Mouse (Mus musculus) ES-E14 (cell line): ENCODE measurements around the gene Scn1a.

ENCODE experiments used
- CHD2 ChIP-seq: IDR thresholded peaks from 2 replicates; pipeline ENCODE4 v1.6.1; 2014; ENCODE audit warnings: mild to moderate bottlenecking, low read depth, low read length, inconsistent platforms
- ZNF384 ChIP-seq: IDR thresholded peaks from 2 replicates; pipeline ENCODE4 v1.6.1; 2012; ENCODE audit warnings: low read depth, low read length, inconsistent platforms

DNA sequence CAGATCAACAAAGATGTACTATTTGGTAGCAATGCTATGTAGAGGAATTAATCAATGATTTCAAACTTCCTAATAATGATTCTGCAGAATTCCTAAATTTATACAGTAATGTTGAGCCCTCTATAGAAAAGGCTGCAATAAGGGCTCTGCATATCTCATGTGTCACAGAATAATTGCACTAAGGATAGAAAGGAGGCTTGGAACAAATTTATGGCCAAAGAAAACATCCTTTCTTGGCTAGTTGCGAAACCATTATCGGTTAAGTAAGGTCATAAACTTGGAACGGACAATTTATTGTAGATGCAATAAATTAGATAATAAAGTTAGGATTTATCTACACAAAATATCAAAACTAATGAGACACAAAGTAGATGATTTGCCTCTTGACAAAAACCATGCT lies 24.8 kb upstream of the Scn1a start:
- TF ChIP-seq ZNF384 (no peak), CHD2 (no peak)
